Mouse (Mus musculus) ES-E14 (cell line): ENCODE measurements at regions not wholly inside any gene's neighbourhood (a gene's known extent, or its start where the extent isn't known, plus 50 kb on each side); places are given as distances from the start of the nearest gene placed in this dataset.

ENCODE experiments used
- CHD2 ChIP-seq: IDR thresholded peaks from 2 replicates; pipeline ENCODE4 v1.6.1; 2014; ENCODE audit warnings: mild to moderate bottlenecking, low read depth, low read length, inconsistent platforms
- MAFK ChIP-seq: IDR thresholded peaks from 2 replicates; pipeline ENCODE4 v1.6.1; 2014; ENCODE audit warnings: mild to moderate bottlenecking, low read depth, low read length, inconsistent platforms; ENCODE audit not compliant: insufficient read depth
- ZC3H11A ChIP-seq: IDR thresholded peaks from 2 replicates; pipeline ENCODE4 v1.6.1; 2012; ENCODE audit warnings: low read depth, mild to moderate bottlenecking, inconsistent platforms, low read length, borderline replicate concordance
- ZNF384 ChIP-seq: IDR thresholded peaks from 2 replicates; pipeline ENCODE4 v1.6.1; 2012; ENCODE audit warnings: low read depth, low read length, inconsistent platforms

DNA sequence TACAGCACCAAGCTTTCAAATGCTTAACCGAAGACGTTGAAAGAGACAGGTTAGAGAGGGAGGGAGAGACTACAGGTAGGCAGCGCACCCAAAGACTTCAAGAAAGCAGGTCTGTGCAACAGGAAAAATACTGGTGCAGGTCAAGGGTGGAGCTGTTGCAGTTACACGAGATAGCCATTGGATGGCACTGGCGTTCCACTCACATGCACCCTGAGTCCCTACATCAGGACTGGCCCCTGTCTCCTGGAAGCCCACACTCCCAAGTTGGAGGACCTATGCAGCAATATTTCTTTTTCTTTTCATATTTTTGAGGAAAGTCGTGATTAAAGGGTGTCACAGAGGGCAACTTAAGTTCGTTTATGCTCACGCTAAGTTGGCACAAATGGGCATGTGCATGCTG lies 80.5 kb downstream of the Zfp648 start:
- TF ChIP-seq MAFK: no peak
- peak; percentile 93 for TF ChIP-seq ZC3H11A
- TF ChIP-seq CHD2: no peak
- no peak for TF ChIP-seq ZNF384
